Mouse (Mus musculus) thymus, postnatal 10 days (tissue): Measurements from ENCODE around the gene Pik3r5.
A peak's percentile ranks its signal among the peaks of the same experiment; 100 is the strongest.

Experiments used
- DNase-seq, 2 experiments: peaks; one replicate each; pipeline ENCODE4 v3.0.0; 2021; ENCODE audit warnings: low spot score in 2 of 2

Pik3r5 gene

DNA sequence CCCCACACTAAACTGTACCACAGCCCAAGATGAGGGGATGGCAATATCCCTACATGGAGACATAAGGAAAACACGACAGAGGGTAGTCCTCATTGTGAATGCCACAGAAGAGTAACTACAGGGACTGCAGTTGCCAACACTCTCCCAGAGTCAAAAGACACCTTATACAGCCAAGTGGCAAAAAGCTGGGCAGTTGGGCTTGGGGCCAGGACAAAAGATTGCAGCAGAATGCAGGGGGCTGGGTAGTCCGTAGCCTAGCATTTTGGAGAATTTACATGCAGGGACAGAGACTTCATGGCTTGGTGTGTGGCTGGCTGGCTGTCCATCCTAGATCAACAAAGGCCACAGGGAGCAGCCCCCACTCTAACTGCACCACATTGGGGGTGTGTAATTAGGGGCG, 52.5 kb downstream of the Pik3r5 start:
- no peak for DNase-seq

DNA sequence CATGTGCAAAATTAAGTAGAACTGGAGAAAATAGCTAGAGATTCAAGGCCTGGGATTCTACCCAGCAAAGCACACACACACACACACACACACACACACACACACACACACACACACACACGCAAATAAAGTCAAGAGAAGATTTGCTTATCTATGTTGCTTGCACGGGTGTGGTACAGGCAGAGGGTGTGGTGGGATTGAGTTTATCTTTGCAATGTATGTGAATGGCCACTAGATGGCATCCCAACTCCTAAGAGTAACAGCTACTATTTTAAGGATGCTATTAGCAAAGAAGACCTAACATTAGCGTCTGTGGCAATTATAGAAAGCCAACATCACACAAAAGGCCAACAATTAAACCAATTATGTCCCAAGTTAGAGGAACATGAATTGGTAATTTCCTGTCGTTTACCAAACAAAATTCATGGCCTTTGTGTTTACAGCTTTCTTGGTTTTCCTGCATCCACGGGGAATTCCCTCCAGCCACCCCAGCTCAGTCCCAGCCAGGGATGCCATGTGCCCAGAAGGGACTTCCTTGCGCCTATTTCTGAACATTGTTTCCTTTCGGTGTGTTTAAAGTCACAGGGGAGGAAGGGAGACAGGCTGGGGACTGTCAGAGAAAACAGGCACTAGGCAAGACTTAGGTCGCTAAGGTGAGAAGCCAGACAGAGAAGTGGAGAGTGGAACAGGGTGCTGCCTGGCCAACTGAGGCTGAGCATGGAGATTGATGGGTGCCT, 53.5 kb downstream of the Pik3r5 start:
- peak in 1 of 2 experiments; percentile 33 for DNase-seq

DNA sequence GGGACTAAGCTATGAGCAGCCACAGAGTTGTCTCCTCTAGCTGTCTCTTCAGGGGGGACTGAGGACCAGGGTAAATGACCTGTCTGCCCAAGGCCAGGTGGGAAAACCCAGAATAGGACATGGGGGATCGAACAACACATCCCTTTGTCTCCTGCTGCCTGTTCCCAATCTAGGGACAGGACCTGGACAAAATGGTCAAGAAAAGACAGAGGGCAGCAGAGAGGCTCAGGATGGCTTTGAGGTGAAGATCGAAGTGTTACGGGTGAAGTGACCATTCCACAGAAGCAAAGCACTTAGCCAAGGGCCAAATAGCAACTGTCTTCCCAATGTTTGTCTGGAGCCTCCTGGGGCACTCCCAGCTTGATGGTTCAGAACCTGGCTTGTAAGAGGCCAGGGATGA, 54.2 kb downstream of the Pik3r5 start:
- no peak for DNase-seq

DNA sequence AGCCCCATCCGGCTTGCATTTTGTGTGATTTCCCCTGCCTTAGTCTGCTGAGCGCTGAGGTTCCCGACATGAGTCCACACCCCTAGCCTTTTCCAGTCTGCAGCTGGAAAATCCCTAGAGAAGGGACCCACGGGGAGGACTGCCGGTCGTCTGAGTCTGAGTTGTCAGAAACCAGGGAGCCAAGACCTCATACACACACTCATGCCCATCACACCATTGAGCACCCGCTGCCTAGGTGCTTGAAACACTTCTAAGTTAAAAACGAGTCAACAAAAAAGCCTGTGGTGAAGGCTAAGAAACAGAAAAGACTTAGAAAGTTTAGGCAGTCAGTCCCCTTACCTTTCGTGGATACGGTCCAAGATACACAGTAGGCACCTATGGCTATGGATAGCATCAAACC, 55.8 kb downstream of the Pik3r5 start:
- DNase-seq = no peak

DNA sequence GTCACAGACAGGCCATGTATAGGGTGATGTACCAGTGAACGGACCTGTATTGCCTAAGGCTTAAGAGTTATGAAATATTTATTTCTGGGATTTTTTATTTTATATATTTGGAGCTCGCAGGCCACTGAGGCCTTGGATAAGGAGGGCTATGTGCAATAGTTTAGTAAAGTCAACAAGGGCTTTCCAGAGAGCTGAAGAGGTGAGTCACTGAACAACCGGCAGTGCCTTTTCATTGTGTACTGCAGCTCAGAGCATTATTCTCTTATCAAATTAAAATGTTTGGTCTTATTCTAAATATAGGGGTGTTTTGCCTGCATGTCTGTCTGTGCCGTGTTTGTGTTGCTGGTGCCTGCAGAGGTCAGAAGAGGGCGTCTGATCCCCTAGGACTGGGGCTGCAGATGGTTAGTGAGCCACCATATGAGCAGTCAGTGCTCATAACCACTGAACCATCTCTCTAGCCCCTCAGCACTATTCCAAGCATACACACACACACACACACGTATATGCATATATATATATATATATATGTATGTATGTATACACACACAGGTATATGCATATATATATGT, 56.4 kb downstream of the Pik3r5 start:
- DNase-seq = no peak

DNA sequence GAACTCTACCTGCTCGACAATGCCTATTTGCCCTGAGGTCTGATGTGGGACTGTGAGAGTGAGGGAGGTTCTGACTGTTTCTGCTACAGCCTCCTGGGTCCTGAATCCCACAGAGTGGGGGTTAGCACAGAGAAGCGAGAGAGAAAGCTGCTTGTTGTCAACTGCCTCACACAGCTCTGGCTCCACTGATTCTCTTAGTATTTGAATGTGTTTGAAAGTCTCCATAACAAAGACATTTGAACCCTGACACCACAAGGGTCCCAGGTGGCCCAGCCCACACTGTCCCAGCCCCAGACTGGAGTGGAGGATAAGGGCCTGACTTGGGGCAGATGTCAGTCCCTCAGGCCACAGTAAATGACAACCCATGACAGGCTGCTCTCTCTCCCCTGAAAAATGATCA, 57.3 kb downstream of the Pik3r5 start:
- DNase-seq = no peak

DNA sequence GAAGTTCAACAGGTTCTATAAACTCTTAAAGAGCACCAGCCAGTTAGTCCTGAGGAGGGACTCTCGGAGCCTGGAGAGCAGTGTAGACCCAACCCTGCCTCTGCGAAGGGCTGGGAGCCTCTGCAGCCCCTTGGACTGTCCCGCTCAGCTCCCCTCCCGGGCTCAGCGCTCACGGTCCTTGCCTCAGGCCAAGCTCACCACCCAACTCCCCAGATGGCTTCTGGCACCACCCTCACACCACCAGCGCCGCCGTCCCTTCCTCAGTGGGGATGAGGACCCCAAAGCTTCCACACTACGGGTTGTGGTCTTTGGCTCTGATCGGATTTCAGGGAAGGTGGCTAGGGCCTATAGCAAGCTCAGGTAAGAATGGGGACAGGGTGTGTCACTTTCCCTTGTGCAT, 60.7 kb downstream of the Pik3r5 start:
- DNase-seq = no peak

DNA sequence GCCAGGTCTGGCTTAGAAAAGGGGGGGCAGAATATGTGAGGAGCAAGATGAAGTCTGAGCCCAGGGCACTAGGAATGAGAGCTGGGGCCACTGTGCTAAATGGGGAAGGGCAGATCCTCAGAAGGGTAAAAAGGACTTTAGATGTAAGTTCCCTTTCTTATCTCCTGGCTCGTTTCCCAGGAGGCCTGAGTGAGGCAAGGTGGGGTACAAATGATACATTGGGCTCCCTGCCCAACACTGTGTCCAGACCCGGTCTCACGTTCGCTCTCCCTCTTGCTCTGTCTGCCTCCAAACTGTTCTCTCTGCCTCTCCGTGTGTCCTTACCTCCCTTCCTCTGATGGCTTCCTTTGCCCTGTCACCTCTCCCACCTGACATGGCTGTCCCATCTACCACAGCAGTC, 61.8 kb downstream of the Pik3r5 start:
- DNase-seq = no peak

DNA sequence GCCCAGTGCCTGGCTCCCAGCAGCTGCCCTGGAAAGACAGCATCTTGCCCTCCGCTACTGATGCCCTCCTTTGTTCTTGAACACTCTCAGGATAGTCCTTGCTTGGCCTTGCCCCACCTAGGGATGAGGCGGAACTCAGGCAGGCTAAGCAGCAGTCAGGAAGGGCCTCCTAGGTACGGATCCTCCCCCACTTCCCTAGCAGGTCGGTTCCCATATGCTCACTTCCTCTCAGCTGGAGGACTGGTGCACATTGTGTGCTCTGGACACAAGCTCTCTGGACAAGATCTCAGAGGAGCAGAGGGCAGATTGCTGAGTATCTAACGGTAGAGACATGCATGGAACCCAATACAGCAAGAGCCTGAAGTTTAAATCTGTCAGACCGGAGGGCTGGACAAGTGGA, 65.2 kb downstream of the Pik3r5 start:
- DNase-seq = no peak

DNA sequence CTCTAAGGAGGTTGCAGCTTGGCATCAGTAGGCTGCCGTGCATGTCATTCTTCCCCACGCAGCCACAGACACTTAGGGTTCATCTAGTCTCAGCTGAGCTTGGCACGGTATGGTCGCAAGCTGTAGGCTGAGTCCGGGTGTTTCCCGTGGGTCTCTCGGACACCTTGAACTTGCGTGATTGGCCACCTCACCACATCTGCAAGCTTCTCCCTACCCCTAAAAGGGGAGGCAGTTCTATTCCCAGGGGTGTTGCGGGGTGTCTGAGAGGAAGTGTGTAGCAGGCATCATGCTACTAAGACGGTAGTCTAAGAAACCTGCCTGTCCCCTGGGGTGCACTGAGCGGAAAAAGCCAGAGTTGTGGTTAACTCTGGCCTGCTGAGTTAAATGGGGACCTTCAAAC, 66.6 kb downstream of the Pik3r5 start:
- DNase-seq = no peak

DNA sequence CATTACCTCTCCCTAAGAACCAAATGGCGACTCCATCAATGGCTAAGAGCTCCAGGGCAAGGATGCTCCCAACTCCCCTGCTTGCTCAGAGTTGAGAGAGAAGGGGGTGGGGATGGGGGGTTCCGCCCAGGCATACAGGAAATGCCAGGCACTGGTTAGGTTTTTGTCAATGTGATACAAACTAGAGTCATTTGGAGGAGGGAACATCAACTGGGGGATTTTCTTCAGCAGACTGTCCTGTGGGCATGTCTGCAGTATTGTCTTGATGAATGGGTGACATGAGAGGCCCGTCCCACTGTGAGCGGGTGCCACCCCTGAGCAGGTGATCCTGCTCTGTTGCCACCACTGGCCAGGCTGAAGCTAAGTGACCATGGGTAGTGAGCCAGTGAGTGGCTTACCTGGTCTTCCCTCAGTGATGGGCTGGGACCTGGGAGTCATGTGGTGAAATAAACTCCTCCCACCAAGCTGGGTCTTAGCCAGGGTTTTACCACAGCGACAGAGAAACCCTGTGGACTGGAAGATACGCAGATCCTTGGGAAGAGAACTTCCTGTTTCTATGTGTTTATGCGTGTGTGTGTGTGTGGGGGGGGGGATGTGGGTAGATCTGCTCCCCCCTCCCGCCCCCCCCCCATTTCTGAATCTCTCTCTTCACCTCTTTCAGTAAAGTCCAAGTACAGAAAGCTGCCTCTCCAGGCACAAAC, 67.2 kb downstream of the Pik3r5 start:
- DNase-seq = no peak

DNA sequence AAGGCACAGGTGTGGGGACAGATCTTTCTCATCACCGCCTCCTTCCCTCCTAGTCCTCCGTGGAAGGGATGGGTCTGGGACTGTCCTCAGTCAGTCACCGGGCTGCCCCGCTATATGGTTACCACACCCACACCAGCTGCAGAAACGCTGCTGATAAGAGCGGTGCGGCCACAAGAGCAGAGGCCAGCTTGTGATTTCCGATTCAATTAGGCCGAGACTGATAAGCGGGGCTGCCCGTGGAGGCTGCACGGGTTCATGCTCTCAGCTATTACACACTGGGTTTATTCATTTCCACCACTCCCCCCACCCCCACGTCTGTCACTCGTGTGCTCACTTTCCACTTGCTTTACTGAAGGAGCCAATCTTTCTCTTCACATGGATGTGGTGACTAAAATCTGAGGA, 69.0 kb downstream of the Pik3r5 start:
- no peak for DNase-seq

DNA sequence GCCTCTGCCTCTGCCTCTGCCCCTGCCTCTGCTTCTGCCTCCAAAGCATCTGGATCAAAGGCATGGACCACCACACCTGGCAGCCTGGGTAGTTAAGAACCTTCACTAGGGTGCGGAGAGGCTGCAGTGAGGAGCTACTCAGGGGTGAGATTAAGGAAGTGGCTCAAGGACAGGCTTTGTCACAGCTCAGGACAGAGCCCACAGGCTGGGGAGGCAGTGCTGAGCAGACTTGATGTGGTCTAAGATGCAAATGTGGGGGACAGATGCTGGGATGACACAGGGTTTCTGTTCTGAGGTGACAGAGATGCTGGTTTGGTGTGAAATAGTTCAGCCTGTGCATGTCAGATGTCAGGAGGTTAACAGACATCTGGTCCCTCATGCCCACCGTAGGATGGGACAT, 70.5 kb downstream of the Pik3r5 start:
- no peak for DNase-seq

DNA sequence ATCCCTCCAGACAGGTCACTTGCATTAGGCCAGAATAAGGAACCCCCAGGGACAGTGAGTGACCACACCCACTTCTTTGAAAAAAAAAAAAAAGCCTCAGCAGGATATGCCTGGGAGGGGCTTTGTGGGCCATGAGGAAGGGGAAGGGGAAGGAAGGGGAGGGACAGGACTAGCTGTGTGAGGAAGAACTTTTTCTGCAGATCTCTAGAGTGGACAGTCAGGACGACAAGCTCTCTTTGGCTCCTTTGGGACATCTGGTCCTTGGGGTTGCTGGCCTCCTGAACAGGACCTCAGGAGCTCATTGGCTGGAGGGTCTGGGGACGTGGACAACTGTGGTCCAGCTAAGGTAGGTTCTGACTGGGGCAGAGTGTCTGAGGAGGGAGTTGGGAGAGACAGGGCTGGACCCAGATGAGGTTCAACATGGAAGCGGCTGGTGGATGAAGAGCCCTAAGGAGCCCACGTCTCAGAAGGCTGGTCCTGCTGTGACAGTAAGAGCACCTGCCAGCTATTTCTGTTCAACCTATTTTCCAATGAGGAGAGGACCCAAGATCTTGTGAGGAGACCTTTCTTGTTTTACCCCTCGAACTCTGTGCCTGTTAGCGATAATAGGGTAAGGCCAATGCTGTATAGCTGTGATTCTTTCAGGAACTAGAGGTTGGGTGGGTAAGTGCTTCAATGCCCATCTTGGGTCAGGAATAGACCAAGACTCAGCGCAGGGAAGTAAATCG, 71.1 kb downstream of the Pik3r5 start, which contains the start of gene Pik3r6:
Gene Pik3r6 (plus strand): TSS at position 118 of the 728 bp plus-strand sequence.
- DNase-seq = no peak

DNA sequence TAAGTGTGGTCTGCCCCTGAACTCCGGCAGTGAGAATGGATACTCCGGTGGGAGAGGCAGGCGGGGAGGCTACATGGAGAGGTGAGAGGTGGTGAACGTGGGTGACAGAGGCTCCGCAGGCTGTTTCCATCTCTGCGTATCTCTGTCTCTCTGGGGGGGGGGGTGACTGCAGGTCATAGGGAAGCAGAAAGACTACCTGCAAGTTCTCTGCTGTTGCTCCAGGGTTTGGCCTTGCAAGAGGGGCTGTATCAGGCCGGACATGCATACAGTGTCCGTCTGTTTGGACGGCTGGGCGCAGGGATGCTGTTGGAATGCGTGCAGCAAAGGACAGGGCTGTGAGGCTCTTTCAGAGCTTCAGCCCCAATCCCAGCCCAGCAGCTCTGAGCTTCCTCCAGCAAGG, 73.0 kb downstream of the Pik3r5 start:
- DNase-seq = no peak

DNA sequence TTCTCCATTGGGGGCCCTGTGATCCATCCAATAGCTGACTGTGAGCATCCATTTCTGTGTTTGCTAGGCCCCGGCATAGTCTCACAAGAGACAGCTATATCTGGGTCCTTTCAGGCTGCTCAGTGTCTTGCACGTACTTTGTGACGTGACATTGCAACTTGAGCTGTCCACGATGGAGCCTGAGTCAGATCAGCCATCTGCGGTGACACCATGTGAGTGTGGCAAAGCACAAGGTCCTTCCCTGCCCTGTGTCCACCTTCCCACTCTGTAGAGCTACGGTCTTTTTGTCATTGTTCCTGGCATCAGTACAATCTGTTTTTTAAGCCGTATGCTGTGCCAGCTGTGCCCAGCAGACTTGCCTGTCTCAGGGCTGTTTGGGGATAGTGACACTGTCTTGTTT, 75.3 kb downstream of the Pik3r5 start:
- DNase-seq = no peak

DNA sequence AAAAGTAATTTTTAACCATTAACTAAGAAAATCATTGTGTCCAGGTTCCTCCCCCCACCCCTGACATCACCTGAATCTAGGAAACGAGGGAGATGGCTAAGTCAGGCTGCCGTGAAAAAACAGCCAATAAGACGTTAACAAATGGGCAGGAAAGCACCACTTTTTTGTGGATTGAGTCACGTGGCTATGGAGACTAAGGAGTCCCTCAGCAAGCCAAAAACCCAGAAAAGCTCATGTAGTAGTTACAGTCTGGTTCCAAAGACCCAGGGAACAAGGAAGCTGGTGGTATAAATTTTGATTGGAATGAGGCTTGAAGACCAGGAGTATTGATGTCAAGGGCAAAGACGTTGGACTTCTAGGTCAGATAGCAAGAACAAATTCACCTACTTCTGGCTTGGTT, 76.7 kb downstream of the Pik3r5 start:
- DNase-seq = no peak

DNA sequence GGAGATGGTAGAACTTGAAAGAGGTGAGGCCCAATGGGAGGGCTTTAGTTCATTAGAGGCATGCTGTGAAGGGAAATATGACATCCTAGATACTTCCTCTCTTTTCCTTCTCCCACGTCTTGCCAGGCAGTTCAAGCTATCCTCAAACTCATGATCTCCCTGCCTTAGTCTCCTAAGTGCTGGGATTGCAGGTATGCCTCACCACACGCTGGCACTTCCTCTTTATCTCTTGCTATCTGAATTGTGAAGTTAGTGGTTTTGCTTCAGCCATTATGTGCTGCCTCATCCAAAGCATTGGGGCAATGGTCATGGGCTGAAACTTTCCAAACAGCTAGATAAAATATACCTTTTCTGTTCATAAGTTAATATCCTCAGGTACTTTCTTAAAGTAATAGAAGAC, 77.3 kb downstream of the Pik3r5 start:
- DNase-seq = no peak

DNA sequence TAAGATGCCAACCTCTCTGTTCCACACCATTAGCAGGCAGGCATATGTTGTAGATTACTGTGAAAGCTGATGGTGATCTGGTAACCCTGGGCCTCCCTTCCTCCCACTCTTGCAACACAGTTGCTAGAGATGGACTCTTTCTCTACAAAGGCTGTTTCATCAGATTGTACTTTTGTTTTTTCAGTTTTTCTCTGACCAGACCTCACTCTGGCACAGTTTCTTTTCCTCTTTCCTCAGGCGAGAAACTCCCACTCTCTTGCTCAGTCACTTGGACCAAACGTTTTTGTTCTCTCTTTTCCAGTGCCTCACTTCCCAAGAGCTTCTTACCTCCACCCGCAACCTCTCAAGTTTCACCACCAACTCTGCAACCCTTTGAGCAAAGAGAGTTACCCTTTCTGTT, 82.0 kb downstream of the Pik3r5 start:
- no peak for DNase-seq

DNA sequence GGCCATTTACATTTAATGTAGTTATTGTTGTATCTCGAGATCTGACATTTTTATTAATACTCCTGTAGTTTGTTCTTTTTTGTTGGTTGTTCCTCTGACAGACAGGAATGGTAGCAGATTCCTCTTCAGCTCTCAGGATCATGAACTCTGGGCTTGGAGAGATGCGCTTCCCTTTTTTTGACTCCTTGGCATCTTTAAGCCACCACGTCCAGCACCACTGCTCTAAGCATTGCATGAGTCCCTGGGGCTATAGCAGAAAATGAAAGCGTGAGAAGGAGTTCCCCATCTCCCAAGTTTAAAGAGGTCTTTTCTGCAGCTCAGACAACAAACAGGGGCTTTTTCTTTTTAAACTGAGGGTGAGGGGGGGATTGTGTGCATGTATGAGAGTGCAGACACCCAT, 87.4 kb downstream of the Pik3r5 start:
- DNase-seq = no peak

DNA sequence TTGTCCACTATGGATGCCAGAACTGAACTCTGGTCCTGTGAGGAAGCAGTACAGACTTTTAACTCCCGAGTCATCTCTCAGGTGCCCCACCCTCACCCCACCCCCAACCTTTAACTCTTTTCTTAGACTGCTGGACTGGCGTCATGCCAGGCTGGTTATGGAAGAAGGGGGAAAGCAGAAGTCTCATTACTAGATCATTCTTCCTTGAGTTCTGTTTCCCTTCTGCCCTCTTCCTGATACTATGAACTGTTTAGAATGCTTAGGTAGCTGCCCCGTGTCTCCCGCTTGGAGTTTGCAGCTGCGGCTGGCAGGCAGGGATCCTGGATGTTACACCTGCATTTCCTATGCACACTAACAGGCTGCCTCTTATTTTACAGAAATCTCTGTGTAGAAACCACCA, 87.9 kb downstream of the Pik3r5 start:
- DNase-seq = no peak

DNA sequence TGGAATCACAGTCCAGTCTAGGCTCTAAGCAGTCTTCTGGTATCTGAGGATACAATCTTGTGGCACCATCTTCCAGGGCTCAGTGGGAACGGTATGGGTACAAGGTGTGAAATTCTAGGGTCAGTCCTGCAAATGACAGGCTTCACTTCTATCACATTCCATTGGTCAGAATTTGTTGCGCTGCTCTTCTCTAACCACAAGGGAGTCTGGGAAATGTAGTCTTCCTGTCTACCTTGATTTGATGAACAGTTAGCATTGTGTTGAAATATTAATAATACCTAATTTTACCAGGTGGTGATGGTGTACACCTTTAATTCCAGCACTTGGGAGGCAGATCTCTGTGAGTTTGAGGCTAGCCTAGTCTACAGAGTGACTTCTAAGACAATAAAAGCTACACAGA, 88.5 kb downstream of the Pik3r5 start:
- DNase-seq = no peak

DNA sequence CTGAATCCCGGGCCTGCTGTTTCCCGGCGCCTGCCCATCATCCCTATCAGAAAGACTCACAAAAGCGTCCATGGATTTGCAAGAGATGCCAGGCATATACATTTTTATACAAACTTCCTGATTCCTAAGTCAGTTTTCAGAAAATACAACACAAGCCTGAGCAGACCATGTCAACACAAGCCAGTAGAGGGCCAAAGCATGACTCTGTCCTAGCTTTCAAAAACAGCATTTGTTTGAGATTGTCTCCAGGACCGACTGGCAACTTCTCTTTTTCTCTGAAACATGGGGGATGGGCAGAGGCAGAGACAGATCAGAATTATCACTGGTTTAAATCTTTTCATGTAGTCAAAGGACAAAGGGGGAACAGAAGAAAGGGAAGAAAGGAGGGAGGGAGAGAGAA, 89.4 kb downstream of the Pik3r5 start:
- no peak for DNase-seq
